Mouse (Mus musculus) liver, embryonic 11.5 days (tissue): Measurements from ENCODE around the gene Tgds. TPM values are rescaled to one million over a fixed set of nuclear protein-coding genes. Genes with fewer than 3 reads are reported as not detected.

Source experiments
- ATAC-seq: fragments of 200-750 bp; cut with Nextera tagmentation; replicated peaks from 2 replicates; pipeline ENCODE4 v1.8.0; 2017; ENCODE audit warnings: moderate number of reproducible peaks, mild to moderate bottlenecking, moderate TSS enrichment, moderate library complexity; ENCODE audit not compliant: low FRiP score
- DNase-seq: peaks from one replicate; pipeline ENCODE4 v3.0.0-alpha.2; 2017; ENCODE audit warnings: low spot score
- H3K27ac ChIP-seq: fragments of 300-500 bp; sonication (generic); 2 replicates; pipeline ENCODE4 v1.5.1; 2014; ENCODE audit warnings: mild to moderate bottlenecking, low read depth, low read length, control low read depth
- H3K27me3 ChIP-seq: fragments of 300-500 bp; sonication (generic); replicated peaks from 2 replicates; pipeline ENCODE4 v1.6.1; 2014; ENCODE audit warnings: low read length, mixed read lengths; ENCODE audit not compliant: control insufficient read depth, insufficient read depth
- H3K36me3 ChIP-seq: fragments of 300-500 bp; sonication (generic); 2 replicates; pipeline ENCODE4 v1.6.1; 2014; ENCODE audit warnings: mild to moderate bottlenecking, low read length, moderate library complexity, mixed read lengths; ENCODE audit not compliant: control insufficient read depth, insufficient read depth
- H3K4me1 ChIP-seq: fragments of 300-500 bp; sonication (generic); replicated peaks from 2 replicates; pipeline ENCODE4 v1.6.1; 2014; ENCODE audit warnings: low read length, mixed read lengths; ENCODE audit not compliant: control insufficient read depth, insufficient read depth
- H3K4me2 ChIP-seq: fragments of 300-500 bp; sonication (generic); 2 replicates; pipeline ENCODE4 v1.6.1; 2014; ENCODE audit warnings: mild to moderate bottlenecking, control low read depth, moderate library complexity
- H3K4me3 ChIP-seq: fragments of 300-500 bp; sonication (generic); 2 replicates; pipeline ENCODE4 v1.5.1; 2014; ENCODE audit warnings: low read depth, low read length, control low read depth
- H3K9ac ChIP-seq: fragments of 300-500 bp; sonication (generic); 2 replicates; pipeline ENCODE4 v1.6.1; 2014; ENCODE audit warnings: low read depth, low read length, control low read depth
- H3K9me3 ChIP-seq: fragments of 300-500 bp; sonication (generic); 2 replicates; pipeline ENCODE4 v1.6.1; 2016; ENCODE audit warnings: low read length, inconsistent platforms, mixed read lengths; ENCODE audit not compliant: control insufficient read depth
- WGBS: fragments of 180-500 bp; shearing (Covaris S2); extraction: QIAGEN DNeasy Blood & Tissue Kit; methylation state at CpG from one replicate; pipeline ENCODE4 v1.1.7; 2014; 5-methylcytosine and 5-hydroxymethylcytosine counted together
- polyA plus RNA-seq: library from polyadenylated mRNA; unstranded; fragments of >200 nt; fragmentation: Nextera tagmentation; extraction: Ambion mirVana; gene quantifications from 2 replicates; pipeline ENCODE4 v1.2.1, GENCODE M21; 2014

Tgds gene
- 33.5 and 35.4 TPM in 2 replicates for polyA plus RNA-seq

GRCm38 (mm10) chr14:118132642-118132977, at the start of gene Tgds:
Gene Tgds, minus strand, starts transcription at chr14:118132755.
- H3K9ac ChIP-seq, result peak within 1 kb of the TSS; percentile 76
- 0% methylated on average over 28 of the region's 28 CpGs for WGBS
- peaks cover 12% of the 10 kb centered on the region; the same call in 1 of the 2 replicates for H3K4me1 ChIP-seq
- H3K4me3 ChIP-seq, result peak within 1 kb of the TSS; percentile 76
- DNase-seq (peak; percentile 94), ATAC-seq (peak; percentile 74)
- no peaks in the 10 kb centered on the region for H3K9me3 ChIP-seq
- no peak within 1 kb of the TSS for H3K27ac ChIP-seq
- H3K4me2 ChIP-seq, result peak within 1 kb of the TSS; percentile 72
- no peaks in the 10 kb centered on the region for H3K27me3 ChIP-seq
- H3K36me3 ChIP-seq, result peaks cover 4% of the 10 kb centered on the region; the same call in 1 of the 2 replicates

GRCm38 (mm10) chr14:118180711-118181177, 48.2 kb upstream of the Tgds start:
- WGBS, result 10% methylated on average over 10 of the region's 10 CpGs
- ATAC-seq, result peak; percentile 56; the same call in 1 of the 2 replicates
- DNase-seq, result no peak
- Histone ChIP-seq H3K27ac (no peak overlapping the region), H3K4me2 (peak overlapping the region; percentile 93), H3K9me3 (no peaks in the 10 kb centered on the region), H3K27me3 (no peaks in the 10 kb centered on the region), H3K4me1 (no peaks in the 10 kb centered on the region), H3K4me3 (peak overlapping the region; percentile 61), H3K9ac (no peak overlapping the region), H3K36me3 (no peaks in the 10 kb centered on the region)

DNA sequence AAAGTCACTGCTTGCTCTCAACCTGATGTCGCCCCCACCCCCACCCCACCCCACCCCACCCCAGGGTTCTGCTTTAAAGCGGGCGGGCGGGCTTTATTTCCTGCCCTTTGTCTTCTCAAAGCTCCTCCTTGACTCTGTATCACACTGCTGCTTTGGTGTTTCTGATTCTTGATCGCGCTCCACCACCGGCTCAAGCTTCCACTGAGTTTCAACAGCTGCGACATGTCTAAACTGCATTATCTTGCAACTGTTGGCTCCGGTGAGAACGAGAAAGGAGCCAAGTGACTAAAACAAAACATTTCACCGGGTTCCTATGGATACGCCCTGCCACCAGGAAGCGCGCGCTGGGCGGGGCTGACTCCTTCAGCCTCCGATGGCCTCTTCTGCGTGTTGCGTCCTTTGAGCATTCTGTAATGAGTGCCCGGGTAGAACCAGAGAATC, 47.6 kb upstream of the Tgds start:
- Histone ChIP-seq H3K9me3 (no peaks in the 10 kb centered on the region), H3K4me2 (peak overlapping the region; percentile 93), H3K4me3 (peak overlapping the region; percentile 61), H3K9ac (peak overlapping the region; percentile 56), H3K27ac (no peak overlapping the region), H3K27me3 (no peaks in the 10 kb centered on the region), H3K4me1 (no peaks in the 10 kb centered on the region), H3K36me3 (no peaks in the 10 kb centered on the region)
- WGBS, result under 1% methylated on average over 20 of the region's 20 CpGs
- ATAC-seq (peak; percentile 79), DNase-seq (peak; percentile 69)

DNA sequence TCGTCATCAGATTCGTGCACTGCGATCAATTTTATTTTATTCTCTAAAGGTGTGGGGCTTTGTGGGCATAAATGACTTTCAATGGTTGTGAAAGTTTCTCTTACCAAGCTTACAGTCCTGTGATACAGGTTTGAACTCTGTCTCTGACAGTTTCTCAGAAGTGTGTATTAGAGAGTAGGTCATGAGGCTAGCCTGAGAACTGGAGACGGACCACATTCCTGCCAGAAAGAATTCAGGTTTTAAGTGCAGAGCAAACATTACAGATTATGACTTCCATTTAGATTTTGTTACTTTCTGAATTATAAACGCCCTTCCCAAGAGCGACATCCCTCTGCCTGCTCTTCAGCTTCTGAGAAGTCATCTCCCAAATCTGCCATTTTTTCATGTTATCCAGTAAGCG, 47.1 kb upstream of the Tgds start:
- peak overlapping the region; percentile 56 for H3K9ac ChIP-seq
- no peaks in the 10 kb centered on the region for H3K9me3 ChIP-seq
- peak overlapping the region; percentile 61 for H3K4me3 ChIP-seq
- no peaks in the 10 kb centered on the region for H3K4me1 ChIP-seq
- no peak; the same call in 1 of the 2 replicates for ATAC-seq
- no peak for DNase-seq
- no peak overlapping the region for H3K27ac ChIP-seq
- H3K27me3 ChIP-seq, result no peaks in the 10 kb centered on the region
- peak overlapping the region; percentile 93 for H3K4me2 ChIP-seq
- H3K36me3 ChIP-seq, result no peaks in the 10 kb centered on the region
- WGBS, result 38% methylated on average over 7 of the region's 7 CpGs

- Histone ChIP-seq H3K4me3 (no peak overlapping the region), H3K9ac (no peak overlapping the region), H3K36me3 (no peaks in the 10 kb centered on the region), H3K9me3 (no peaks in the 10 kb centered on the region), H3K4me1 (no peaks in the 10 kb centered on the region), H3K4me2 (no peak overlapping the region), H3K27ac (no peak overlapping the region), H3K27me3 (no peaks in the 10 kb centered on the region)
- no peak for ATAC-seq
- DNase-seq, result no peak
- 50% methylated on average over 1 of the region's 1 CpGs for WGBS
Measured at GRCm38 (mm10) chr14:118179251-118179650, 46.7 kb upstream of the Tgds start.

DNA sequence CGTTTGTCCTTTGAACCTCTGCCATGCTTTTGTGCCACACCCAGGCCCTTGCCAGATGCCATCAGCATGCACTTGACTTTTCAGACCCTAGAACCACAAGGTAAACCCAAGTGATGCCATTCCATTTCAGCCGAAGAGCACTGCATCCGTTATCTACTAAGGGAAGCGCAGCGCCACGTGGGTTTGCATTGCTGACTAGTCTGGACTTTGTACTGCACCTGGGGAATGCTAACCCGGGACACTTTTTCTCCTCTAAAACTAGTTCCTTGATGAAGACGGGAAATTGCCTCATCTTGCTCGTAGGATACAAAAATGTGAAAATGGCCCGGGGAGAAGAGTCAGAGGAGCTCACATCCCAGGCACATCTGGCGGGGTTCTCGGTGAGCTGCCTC, 43.1 kb upstream of the Tgds start:
- no peak overlapping the region for H3K4me2 ChIP-seq
- H3K4me1 ChIP-seq, result no peaks in the 10 kb centered on the region
- DNase-seq (no peak), ATAC-seq (no peak)
- no peak overlapping the region for H3K9ac ChIP-seq
- H3K27me3 ChIP-seq, result no peaks in the 10 kb centered on the region
- no peak overlapping the region for H3K27ac ChIP-seq
- no peaks in the 10 kb centered on the region for H3K36me3 ChIP-seq
- H3K4me3 ChIP-seq, result no peak overlapping the region
- no peaks in the 10 kb centered on the region for H3K9me3 ChIP-seq
- WGBS, result 87% methylated on average over 12 of the region's 12 CpGs

DNA sequence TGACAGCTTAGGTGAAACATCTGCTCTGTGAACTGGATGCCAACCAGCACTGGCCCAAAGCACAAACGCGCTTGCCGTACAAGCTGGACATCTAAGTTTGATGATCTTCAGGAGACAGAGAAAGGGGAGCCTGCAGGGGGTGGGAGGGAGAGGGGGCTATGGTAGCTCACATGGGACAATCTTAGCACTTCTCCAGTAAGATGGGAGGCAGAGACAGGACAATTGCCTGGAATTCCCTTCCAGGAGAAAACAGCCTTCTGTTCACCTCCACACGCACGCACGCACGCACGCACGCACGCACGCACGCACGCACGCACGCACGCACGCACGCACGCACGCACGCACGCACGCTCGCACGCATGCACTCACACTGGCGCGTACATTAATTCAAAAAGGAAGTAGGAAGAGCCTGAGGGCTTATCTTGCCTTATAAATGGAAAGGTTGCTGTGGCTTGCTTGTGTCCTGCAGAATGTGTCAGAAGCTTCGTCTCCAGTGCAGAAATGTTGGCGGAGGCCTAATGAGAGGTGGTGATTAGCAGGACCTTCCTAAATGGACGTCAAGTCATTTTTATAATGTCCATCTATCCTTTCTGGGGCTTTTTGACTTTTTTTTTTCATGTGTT, 42.6 kb upstream of the Tgds start:
- 70% methylated on average over 30 of the region's 30 CpGs for WGBS
- no peak overlapping the region for H3K4me2 ChIP-seq
- no peak overlapping the region for H3K9ac ChIP-seq

GRCm38 (mm10) chr14:118173590-118174203, 41.1 kb upstream of the Tgds start:
- no peak overlapping the region for H3K4me2 ChIP-seq
- no peaks in the 10 kb centered on the region for H3K9me3 ChIP-seq
- no peak overlapping the region for H3K4me3 ChIP-seq
- no peaks in the 10 kb centered on the region for H3K27me3 ChIP-seq
- H3K4me1 ChIP-seq, result no peaks in the 10 kb centered on the region
- no peak overlapping the region for H3K9ac ChIP-seq
- ATAC-seq (no peak), DNase-seq (no peak)
- no peak overlapping the region for H3K27ac ChIP-seq
- 59% methylated on average over 11 of the region's 11 CpGs for WGBS
- no peaks in the 10 kb centered on the region; the same call in 1 of the 2 replicates for H3K36me3 ChIP-seq

More for the DNA sequence above, 42.6 kb upstream of the Tgds start:
- H3K27me3 ChIP-seq, result no peaks in the 10 kb centered on the region
- H3K9me3 ChIP-seq, result no peaks in the 10 kb centered on the region
- no peak overlapping the region for H3K27ac ChIP-seq
- no peaks in the 10 kb centered on the region for H3K36me3 ChIP-seq
- DNase-seq, result no peak
- ATAC-seq, result no peak
- H3K4me1 ChIP-seq, result no peaks in the 10 kb centered on the region
- no peak overlapping the region for H3K4me3 ChIP-seq

GRCm38 (mm10) chr14:118168776-118169175, 36.2 kb upstream of the Tgds start:
- Histone ChIP-seq H3K4me1 (no peaks in the 10 kb centered on the region), H3K4me3 (no peak overlapping the region), H3K27ac (no peak overlapping the region), H3K36me3 (no peaks in the 10 kb centered on the region; the same call in 1 of the 2 replicates), H3K4me2 (no peak overlapping the region), H3K27me3 (no peaks in the 10 kb centered on the region), H3K9ac (no peak overlapping the region), H3K9me3 (no peaks in the 10 kb centered on the region)
- 91% methylated on average over 4 of the region's 4 CpGs for WGBS
- DNase-seq, result no peak
- no peak for ATAC-seq
